Mouse (Mus musculus): Measurements from ENCODE around the gene Paxip1. TPM values are rescaled to one million over a fixed set of nuclear protein-coding genes. Genes with fewer than 3 reads are reported as not detected.

Gene Paxip1
- polyA plus RNA-seq (2014; fragmentation: Illumina TruSeq; extraction: RNeasy Lipid Tissue Mini Kit (QIAGEN cat#74804); ENCODE audit: low read depth, low replicate concordance) = 12.9 TPM

GRCm38 (mm10) chr5:27791303-27792172 lies at the start of gene Paxip1:
Paxip1 (minus strand) TSS chr5:27791691.

Other genes with a start within 250 kb of the Paxip1 start
- gene Htr5a, start 50.5 kb upstream of the Paxip1 start, polyA plus RNA-seq (2014; fragmentation: Illumina TruSeq; extraction: RNeasy Lipid Tissue Mini Kit (QIAGEN cat#74804); ENCODE audit: low read depth, low replicate concordance) = not detected